In the genomic region with DNA sequence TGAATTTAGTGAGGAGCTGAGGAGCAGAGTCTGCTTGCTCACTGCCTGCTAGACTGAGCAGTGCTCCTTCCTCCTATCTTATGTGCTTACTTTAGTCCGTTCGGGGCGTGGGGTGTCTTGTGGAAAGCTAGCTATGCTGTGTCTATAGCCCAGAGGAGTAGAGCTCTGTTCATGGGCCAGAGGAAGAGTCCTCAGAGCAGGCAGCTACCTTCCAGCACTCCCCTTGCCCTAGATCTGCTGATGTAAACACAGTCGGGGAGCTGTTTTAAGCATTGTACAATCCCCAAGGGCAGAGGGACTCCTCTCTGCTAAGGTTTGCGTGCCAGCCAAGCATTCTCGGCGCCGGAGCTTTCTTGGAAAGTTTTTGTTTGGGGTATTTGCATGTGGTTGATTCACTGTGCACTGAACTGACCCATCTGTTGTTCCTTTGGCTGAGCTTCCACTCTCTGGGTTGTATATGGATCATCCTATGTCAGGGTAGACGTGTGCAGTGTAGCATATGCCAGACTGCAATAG, we compare ENCODE assay signal across 7 mouse cellular contexts. TPM values are rescaled to one million over a fixed set of nuclear protein-coding genes. Genes with fewer than 3 reads are reported as not detected.
A peak's percentile ranks its signal among the peaks of the same experiment; 100 is the strongest.
DNase-seq lines count a peak whose midpoint lies in the region; ATAC-seq lines count a peak whose summit lies in the region.

No protein-coding gene starts in this region.

- peak; percentile 17 to 32 for DNase-seq in heart, postnatal 36 days
- DNase-seq in urinary bladder, postnatal 14 days (ENCODE audit: low spot score): peak; percentile 43
- no peak for DNase-seq in urinary bladder, postnatal 10 days (ENCODE audit: low spot score)
- DNase-seq in embryo, embryonic 11 days: no peak
- no peak for DNase-seq in embryo, embryonic 10 days (ENCODE audit: low spot score)

- no peaks in the 10 kb centered on the region for H3K36me3 ChIP-seq in heart, embryonic 12.5 days
- H3K36me3 ChIP-seq in liver, embryonic 16.5 days (ENCODE audit: control insufficient read depth, insufficient read depth): no peaks in the 10 kb centered on the region

- no peak overlapping the region for H3K9ac ChIP-seq in heart, embryonic 12.5 days
- H3K9ac ChIP-seq in liver, embryonic 16.5 days (ENCODE audit: low read depth, low read length): peak overlapping the region; percentile 19; the same call in 1 of the 2 replicates

- H3K9me3 ChIP-seq in heart, embryonic 12.5 days (replicated peaks): no peaks in the 10 kb centered on the region
- no peaks in the 10 kb centered on the region for H3K9me3 ChIP-seq in liver, embryonic 16.5 days (replicated peaks; ENCODE audit: control insufficient read depth, low read length)

- no peak overlapping the region for H3K4me3 ChIP-seq in heart, embryonic 12.5 days
- no peak overlapping the region for H3K4me3 ChIP-seq in liver, embryonic 16.5 days (ENCODE audit: low read depth, low read length)

- WGBS in heart, embryonic 12.5 days: 62% methylated on average over 9 of the region's 9 CpGs
- WGBS in liver, embryonic 16.5 days (ENCODE audit: insufficient replicate concordance): 45% methylated on average over 9 of the region's 9 CpGs

- no peak for ATAC-seq in heart, embryonic 12.5 days (ENCODE audit: insufficient number of reproducible peaks, low FRiP score)
- no peak for ATAC-seq in liver, embryonic 16.5 days (ENCODE audit: low read depth)

- no peaks in the 10 kb centered on the region for H3K27me3 ChIP-seq in heart, embryonic 12.5 days (replicated peaks)
- H3K27me3 ChIP-seq in liver, embryonic 16.5 days (ENCODE audit: control insufficient read depth, insufficient read depth, low read depth, low read length): no peaks in the 10 kb centered on the region

- no peak overlapping the region for H3K4me2 ChIP-seq in heart, embryonic 12.5 days
- peak overlapping the region; percentile 25; the same call in 1 of the 2 replicates for H3K4me2 ChIP-seq in liver, embryonic 16.5 days (ENCODE audit: low read depth, low read length)

- no peak overlapping the region for H3K27ac ChIP-seq in heart, embryonic 12.5 days (ENCODE audit: poor library complexity, severe bottlenecking)
- no peak overlapping the region for H3K27ac ChIP-seq in liver, embryonic 16.5 days (ENCODE audit: low read length)

- intact Hi-C loops in heart, postnatal 36 days (cut with DNase I): no loop called here

- H3K4me1 ChIP-seq in heart, embryonic 12.5 days (replicated peaks): no peaks in the 10 kb centered on the region
- H3K4me1 ChIP-seq in liver, embryonic 16.5 days (ENCODE audit: control insufficient read depth, low read depth, low read length): peaks cover 4% of the 10 kb centered on the region

RNA-seq across cellular contexts. Expression of gene Gadd45a, which starts 32.6 kb away (rescaled TPM):
- total RNA-seq in heart, postnatal 36 days (2021): 10 to 100 TPM; 23.4 to 25.7 TPM
- polyA plus RNA-seq in heart, embryonic 12.5 days (2016; fragmentation: Nextera tagmentation; extraction: Ambion mirVana): 11.9 and 12.7 TPM in 2 replicates
- polyA plus RNA-seq in liver, embryonic 16.5 days (2015; fragmentation: Nextera tagmentation; extraction: Ambion mirVana): 54.4 and 56.6 TPM in 2 replicates

Comparison
In these comparisons a context has a peak if more than half of its experiments do, and no peak if none do; other contexts are left out.
1. DNase-seq: peak in heart, postnatal 36 days (2 of 2) and urinary bladder, postnatal 14 days (single experiment); none in urinary bladder, postnatal 10 days (single experiment), embryo, embryonic 11 days (single experiment) and embryo, embryonic 10 days (single experiment).